Mouse (Mus musculus) layer of hippocampus, adult 2 months (tissue): Measurements from ENCODE around the gene Rpl36al. TPM values are rescaled to one million over a fixed set of nuclear protein-coding genes. Genes with fewer than 3 reads are reported as not detected.
A peak's percentile ranks its signal among the peaks of the same experiment; 100 is the strongest.

ENCODE experiments used
- DNase-seq, 2 experiments: peaks; one replicate each; pipeline ENCODE4 v3.0.0; 2022; ENCODE audit warnings: low spot score in 2 of 2
- H3K27ac ChIP-seq: fragments of 200-600 bp; 2 replicates; pipeline ENCODE4 v1.8.1; 2022
- H3K4me3 ChIP-seq: fragments of 200-600 bp; 2 replicates; pipeline ENCODE4 v1.8.1; 2022; ENCODE audit warnings: mild to moderate bottlenecking
- CTCF ChIP-seq: fragments of 200-600 bp; conservative IDR thresholded peaks from 2 replicates; pipeline ENCODE4 v1.8.1; 2022; ENCODE audit warnings: antibody characterized with exemption, mild to moderate bottlenecking, moderate library complexity
- microRNA-seq, 2 experiments: library from miRNA; unstranded; fragments of <30 nt; microRNA quantifications; one replicate each; pipeline ENCODE4 v1.2.0; 2021
- total RNA-seq, 2 experiments: library from RNA; stranded (reverse); gene quantifications; 2 replicates each; pipeline ENCODE4 v1.2.3; 2021

Gene Rpl36al
- total RNA-seq, 2 experiments from 2014 or later = 184 to 187 TPM

DNA sequence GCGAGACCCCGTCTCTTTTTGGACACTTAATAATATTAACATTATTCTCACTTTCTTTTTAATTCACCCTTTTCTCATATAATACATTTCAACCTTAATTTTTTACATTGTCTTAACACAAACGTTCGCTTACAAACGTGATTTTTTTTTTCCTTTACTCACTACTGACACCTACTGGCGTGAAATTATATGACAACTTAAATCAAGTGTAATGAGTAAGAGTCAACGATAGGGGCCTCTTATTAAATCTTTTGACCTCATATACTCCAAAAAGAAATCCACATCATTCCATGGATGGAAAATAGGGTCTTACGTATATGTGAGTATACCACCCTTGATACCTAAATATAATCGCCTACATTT, 24.3 kb downstream of the Rpl36al start:
- Histone ChIP-seq H3K27ac (peak overlapping the region; percentile 32; the same call in 1 of the 2 replicates), H3K4me3 (no peak overlapping the region)
- DNase-seq = peak; percentile 23 to 26
- TF ChIP-seq CTCF = peak; percentile 86

- H3K4me3 ChIP-seq = peak within 1 kb of the TSS; percentile 76
- DNase-seq = peak; percentile 97 to 98
- H3K27ac ChIP-seq = peak within 1 kb of the TSS; percentile 95
Measured at GRCm38 (mm10) chr12:69158765-69159577, 24.9 kb downstream of the Rpl36al start, which contains the start of gene Rps29. Rps29 (minus strand) TSS chr12:69159186.

- no peak for DNase-seq
- Histone ChIP-seq H3K4me3 (peak overlapping the region; percentile 76), H3K27ac (peak overlapping the region; percentile 95)
- no peak for TF ChIP-seq CTCF
Measured at GRCm38 (mm10) chr12:69158366-69158764, 25.5 kb downstream of the Rpl36al start.

- Histone ChIP-seq H3K4me3 (no peak overlapping the region), H3K27ac (no peak overlapping the region)
- DNase-seq = no peak
- no peak for TF ChIP-seq CTCF
Measured at GRCm38 (mm10) chr12:69157107-69157506, 26.8 kb downstream of the Rpl36al start.

DNA sequence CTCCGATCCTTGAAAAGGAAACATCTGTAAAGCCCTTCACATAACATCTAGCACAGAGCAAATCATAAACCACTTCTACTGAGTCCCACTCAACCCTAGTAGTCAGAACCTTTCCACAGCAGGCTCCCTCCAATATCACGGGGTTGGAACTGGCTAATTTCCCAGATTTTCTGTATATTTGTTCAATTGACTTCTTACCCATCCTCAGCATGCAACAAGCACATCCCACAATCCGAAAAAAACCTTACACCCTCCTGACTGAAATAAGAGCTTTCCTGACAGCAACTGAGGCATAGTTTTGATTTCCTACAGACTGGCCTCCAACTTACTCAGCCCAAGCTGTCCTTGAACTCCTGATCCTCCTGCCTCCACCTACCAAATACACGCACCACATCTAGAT, 27.4 kb downstream of the Rpl36al start:
- TF ChIP-seq CTCF = no peak
- Histone ChIP-seq H3K4me3 (no peak overlapping the region), H3K27ac (no peak overlapping the region)
- no peak for DNase-seq

GRCm38 (mm10) chr12:69155923-69156322, 28.0 kb downstream of the Rpl36al start:
- Histone ChIP-seq H3K4me3 (no peak overlapping the region), H3K27ac (no peak overlapping the region)
- no peak for DNase-seq
- no peak for TF ChIP-seq CTCF

DNA sequence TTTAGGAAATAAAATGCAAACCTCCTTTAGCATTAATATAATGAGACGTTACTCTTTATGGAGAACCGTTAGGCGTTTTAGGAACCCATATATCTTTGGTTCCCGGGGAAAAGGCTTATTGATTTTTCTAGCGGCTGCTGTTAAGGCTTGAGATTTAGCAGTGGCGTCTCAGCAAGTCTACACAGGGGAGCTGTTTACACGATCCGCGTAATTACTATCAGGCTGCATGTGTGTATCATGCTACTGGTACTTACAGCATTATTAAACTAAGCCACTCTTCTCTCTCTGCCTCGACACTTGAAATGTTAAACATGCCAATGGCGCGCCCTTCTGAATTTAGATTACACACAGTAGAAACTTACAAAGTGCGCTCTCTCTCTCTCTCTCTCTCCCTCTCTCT, 33.8 kb downstream of the Rpl36al start:
- Histone ChIP-seq H3K4me3 (no peak overlapping the region), H3K27ac (no peak overlapping the region)
- no peak for TF ChIP-seq CTCF
- no peak for DNase-seq

DNA sequence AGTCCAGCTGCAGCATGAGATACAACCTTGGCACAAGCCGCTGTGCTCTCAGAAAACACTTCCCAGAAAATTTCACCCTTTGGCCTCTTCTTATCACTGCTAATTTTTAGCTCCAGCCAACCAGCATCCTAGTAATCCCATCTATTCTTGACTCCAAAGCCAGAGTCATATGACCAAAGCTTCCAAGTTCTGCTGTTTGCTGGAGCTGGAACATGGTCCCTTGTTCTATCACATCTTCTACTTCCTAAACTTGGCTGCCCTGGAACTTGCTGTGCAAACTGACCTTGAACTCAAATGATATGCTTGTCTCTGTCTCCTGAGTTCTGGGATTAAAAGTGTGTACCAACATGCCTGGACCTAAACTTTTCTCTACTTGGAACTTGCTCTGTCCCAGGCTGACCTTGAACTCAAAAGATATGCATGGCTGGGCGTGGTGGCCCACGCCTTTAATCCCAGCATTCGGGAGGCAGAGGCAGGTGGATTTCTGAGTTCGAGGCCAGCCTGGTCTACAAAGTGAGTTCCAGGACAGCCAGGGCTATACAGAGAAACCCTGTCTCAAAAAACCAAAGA, 36.6 kb downstream of the Rpl36al start:
- no peak overlapping the region for H3K27ac ChIP-seq
- no peak for TF ChIP-seq CTCF
- H3K4me3 ChIP-seq = no peak overlapping the region
- no peak for DNase-seq

GRCm38 (mm10) chr12:69143460-69143859, 40.4 kb downstream of the Rpl36al start:
- no peak overlapping the region for H3K27ac ChIP-seq
- DNase-seq = no peak

GRCm38 (mm10) chr12:69139841-69140240, 44.0 kb downstream of the Rpl36al start:
- DNase-seq = no peak
- TF ChIP-seq CTCF = no peak
- Histone ChIP-seq H3K4me3 (no peak overlapping the region), H3K27ac (no peak overlapping the region)

More at GRCm38 (mm10) chr12:69143460-69143859, 40.4 kb downstream of the Rpl36al start:
- H3K4me3 ChIP-seq = no peak overlapping the region
- TF ChIP-seq CTCF = no peak

- no peak for DNase-seq
- Histone ChIP-seq H3K4me3 (no peak overlapping the region), H3K27ac (no peak overlapping the region)
- TF ChIP-seq CTCF = no peak
Measured at GRCm38 (mm10) chr12:69139201-69139600, 44.7 kb downstream of the Rpl36al start.

Small RNA genes lying within 50 kb of the gene (microRNA-seq; reads per million reads assigned to microRNA genes)
- gene Gm47287 (0 reads per million in 2 experiments), gene Gm47295 (1.5 to 4.2 reads per million in 2 experiments)

Other genes with a start within 250 kb of the Rpl36al start
- gene Rps29, start 24.9 kb downstream of the Rpl36al start, total RNA-seq = 1,000 to 10,000 TPM; 1,229 to 1,249 TPM
- not detected for gene Lrr1, start 15.3 kb downstream of the Rpl36al start, total RNA-seq
- 10 to 100 TPM; 25.6 to 28.2 TPM for gene Mgat2, start 74 bp upstream of the Rpl36al start, total RNA-seq
- 1 to 10 TPM; 3.8 to 4.1 TPM for gene Gm49383, start 13.0 kb upstream of the Rpl36al start, total RNA-seq
- 1 to 10 TPM; 1.9 TPM for gene Dnaaf2, start 14.3 kb upstream of the Rpl36al start, total RNA-seq
- 1 to 10 TPM; 3.5 to 5.1 TPM for gene Gm49384, start 20.2 kb upstream of the Rpl36al start, total RNA-seq
- under 1 TPM; 0.72 to 0.76 TPM for gene Pole2, start 44.1 kb upstream of the Rpl36al start, total RNA-seq
- gene Klhdc1, start 57.1 kb upstream of the Rpl36al start, total RNA-seq = 10 to 100 TPM; 17.5 to 18.6 TPM
- gene Klhdc2, start 112.6 kb upstream of the Rpl36al start, total RNA-seq = 100 to 1,000 TPM; 115 to 125 TPM
- 10 to 100 TPM; 50.0 to 50.2 TPM for gene Nemf, start 173.1 kb upstream of the Rpl36al start, total RNA-seq
- 10 to 100 TPM; 50.1 to 50.3 TPM for gene Arf6, start 188.1 kb upstream of the Rpl36al start, total RNA-seq
- 1 to 10 TPM in 1 of 2 experiments, under 1 TPM in 1; 0.61 to 1.1 TPM for gene Gm9887, start 188.4 kb upstream of the Rpl36al start, total RNA-seq